Mouse (Mus musculus) intestine, postnatal 0 days (tissue): ENCODE measurements at regions not wholly inside any gene's neighbourhood (a gene's known extent, or its start where the extent isn't known, plus 50 kb on each side); places are given as distances from the start of the nearest gene placed in this dataset.
A peak's percentile ranks its signal among the peaks of the same experiment; 100 is the strongest.

Experiments
- ATAC-seq: fragments of 200-750 bp; cut with Nextera tagmentation; 2 replicates; pipeline ENCODE4 v1.8.0; 2017; ENCODE audit warnings: mild to moderate bottlenecking, moderate TSS enrichment, moderate library complexity
- H3K27ac ChIP-seq: fragments of 300-500 bp; sonication (generic); 2 replicates; pipeline ENCODE4 v1.5.1; 2014; ENCODE audit warnings: mild to moderate bottlenecking, low read depth, low read length, moderate library complexity
- H3K27me3 ChIP-seq: fragments of 300-500 bp; sonication (generic); replicated peaks from 2 replicates; pipeline ENCODE4 v1.6.1; 2014; ENCODE audit warnings: low read length, mixed read lengths; ENCODE audit not compliant: control insufficient read depth, insufficient read depth
- H3K36me3 ChIP-seq: fragments of 300-500 bp; sonication (generic); 2 replicates; pipeline ENCODE4 v1.6.1; 2014; ENCODE audit warnings: mild to moderate bottlenecking, moderate library complexity; ENCODE audit not compliant: control insufficient read depth, insufficient read depth
- H3K4me1 ChIP-seq: fragments of 300-500 bp; sonication (generic); replicated peaks from 2 replicates; pipeline ENCODE4 v1.6.1; 2014; ENCODE audit warnings: antibody characterized with exemption, low read length, mixed read lengths; ENCODE audit not compliant: control insufficient read depth, insufficient read depth
- H3K4me2 ChIP-seq: fragments of 300-500 bp; sonication (generic); replicated peaks from 2 replicates; pipeline ENCODE4 v1.6.1; 2014; ENCODE audit warnings: low read depth, mild to moderate bottlenecking, moderate library complexity
- H3K4me3 ChIP-seq: fragments of 300-500 bp; sonication (generic); 2 replicates; pipeline ENCODE4 v1.5.1; 2014; ENCODE audit warnings: low read depth, low read length
- H3K9ac ChIP-seq: fragments of 300-500 bp; sonication (generic); 2 replicates; pipeline ENCODE4 v1.6.1; 2014; ENCODE audit warnings: mild to moderate bottlenecking, low read depth, low read length
- H3K9me3 ChIP-seq: fragments of 300-500 bp; sonication (generic); 2 replicates; pipeline ENCODE4 v1.6.1; 2016; ENCODE audit warnings: mixed run types; ENCODE audit not compliant: control insufficient read depth
- CTCF ChIP-seq: sonication (generic); IDR thresholded peaks from 2 replicates; pipeline ENCODE4 v1.5.1; 2016; ENCODE audit warnings: low read depth, mild to moderate bottlenecking, control low read depth, antibody characterized with exemption, moderate library complexity
- WGBS: fragments of 180-500 bp; shearing (Covaris S2); extraction: QIAGEN DNeasy Blood & Tissue Kit; methylation state at CpG from one replicate; pipeline ENCODE4 v1.1.7; 2014; 5-methylcytosine and 5-hydroxymethylcytosine counted together

DNA sequence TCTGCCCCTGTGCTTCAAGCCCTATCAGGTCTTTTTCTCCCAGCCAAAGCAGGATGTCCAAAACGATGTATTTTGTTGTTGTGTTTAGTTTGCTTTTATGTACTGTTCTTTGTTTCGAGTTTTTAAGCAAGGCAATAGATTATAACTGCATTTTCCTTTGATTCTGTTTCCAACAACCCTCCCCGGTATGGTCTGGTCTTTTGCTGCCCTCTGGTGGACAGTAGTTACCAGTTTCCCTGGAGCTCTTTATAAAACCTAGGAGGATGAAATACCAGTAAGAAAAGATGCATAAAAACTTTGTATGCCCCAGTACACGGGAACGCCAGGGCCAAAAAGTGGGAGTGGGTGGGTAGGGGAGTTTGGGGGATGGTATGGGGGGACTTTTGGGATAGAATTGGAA is 73.9 kb upstream of the Itm2a start:
- Histone ChIP-seq H3K9ac (no peak overlapping the region), H3K36me3 (no peaks in the 10 kb centered on the region), H3K27me3 (no peaks in the 10 kb centered on the region), H3K9me3 (no peaks in the 10 kb centered on the region), H3K4me3 (no peak overlapping the region), H3K4me1 (no peaks in the 10 kb centered on the region), H3K4me2 (no peak overlapping the region), H3K27ac (no peak overlapping the region)
- ATAC-seq, result no peak
- WGBS, result 15% methylated on average over 5 of the region's 5 CpGs
- peak; percentile 74 for TF ChIP-seq CTCF

DNA sequence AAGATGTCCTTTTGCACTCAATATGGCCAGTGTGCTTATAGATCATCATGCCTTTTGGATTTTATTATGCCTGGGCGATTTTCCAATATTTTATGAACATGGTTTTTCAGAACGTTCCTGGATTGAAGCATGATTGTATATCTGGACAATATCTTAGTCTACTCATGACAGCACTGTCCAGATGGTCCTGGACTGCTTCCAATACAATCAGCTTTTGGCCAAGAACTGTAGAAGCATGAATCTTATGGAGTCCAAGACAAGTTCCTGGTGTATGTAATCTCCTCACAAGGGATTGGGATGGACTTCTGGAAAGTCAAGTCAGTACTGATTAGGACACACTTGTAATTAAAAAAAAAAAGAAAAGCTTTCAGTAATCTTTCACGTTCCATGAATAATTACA is 66.1 kb upstream of the Itm2a start:
- Histone ChIP-seq H3K4me3 (no peak overlapping the region), H3K9ac (no peak overlapping the region), H3K9me3 (no peaks in the 10 kb centered on the region), H3K27ac (no peak overlapping the region), H3K36me3 (no peaks in the 10 kb centered on the region), H3K4me1 (no peaks in the 10 kb centered on the region), H3K27me3 (no peaks in the 10 kb centered on the region), H3K4me2 (no peak overlapping the region)
- no peak for ATAC-seq
- no peak for TF ChIP-seq CTCF
- 45% methylated on average over 3 of the region's 3 CpGs for WGBS
